Mouse (Mus musculus) regulatory T cell (primary cell): ENCODE measurements around the gene Pip4k2a.

Experiments
- in situ Hi-C: fragments of 300-600 bp; cut with MboI, MseI; formaldehyde crosslinking; loops from one replicate; pipeline ENCODE4 v1.15.1; 2025; ENCODE audit warnings: high pct_unique_total_duplicates

The Pip4k2a gene

GRCm38 (mm10) chr2:18982581-18982980 lies 15.3 kb downstream of the Pip4k2a start:
- in situ Hi-C loops, result no loop called here

DNA sequence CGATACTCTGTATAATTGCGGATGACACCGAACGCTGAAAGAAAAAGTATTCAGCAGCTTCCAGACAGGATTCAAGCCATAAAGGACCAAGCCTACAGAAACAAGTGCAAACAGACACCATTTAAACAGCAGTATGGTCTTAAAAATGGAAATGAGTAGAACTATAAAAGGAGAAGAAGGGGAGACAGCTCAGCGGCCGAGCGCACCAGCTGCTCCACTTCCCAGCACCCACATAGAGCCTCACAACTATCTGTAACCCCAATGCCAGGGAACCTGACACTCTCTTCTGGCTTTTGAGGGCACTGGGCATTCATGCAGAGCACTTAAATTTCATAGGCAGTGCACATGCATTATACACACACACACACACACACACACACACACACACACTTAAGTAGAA lies 18.3 kb downstream of the Pip4k2a start:
- in situ Hi-C loops, result loop anchor here (10.0 kb wide), 2 partner anchors 55 to 1585 kb away; no protein-coding TSS in a partner anchor

DNA sequence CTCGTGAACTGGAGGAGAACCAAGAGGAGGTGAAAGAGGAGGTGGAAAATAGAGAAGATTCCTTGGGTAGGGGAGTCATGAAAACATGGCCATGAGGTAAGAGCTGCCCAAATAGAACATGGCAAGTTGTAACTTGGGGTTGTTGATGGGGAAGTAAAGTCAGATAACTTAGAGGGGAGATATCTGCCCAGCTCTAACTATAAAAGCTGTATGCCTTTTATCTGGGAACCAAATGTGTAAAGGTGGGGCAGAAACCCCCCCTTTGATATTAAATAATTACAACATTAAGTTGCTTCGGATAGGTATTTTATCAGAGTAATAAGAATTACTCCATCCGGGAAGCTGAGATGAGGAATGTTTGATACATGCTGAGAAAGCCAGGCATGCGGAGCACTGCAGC lies 18.9 kb downstream of the Pip4k2a start:
- in situ Hi-C loops, result loop anchor here (10.0 kb wide), 2 partner anchors 54 to 1584 kb away; no protein-coding TSS in a partner anchor

DNA sequence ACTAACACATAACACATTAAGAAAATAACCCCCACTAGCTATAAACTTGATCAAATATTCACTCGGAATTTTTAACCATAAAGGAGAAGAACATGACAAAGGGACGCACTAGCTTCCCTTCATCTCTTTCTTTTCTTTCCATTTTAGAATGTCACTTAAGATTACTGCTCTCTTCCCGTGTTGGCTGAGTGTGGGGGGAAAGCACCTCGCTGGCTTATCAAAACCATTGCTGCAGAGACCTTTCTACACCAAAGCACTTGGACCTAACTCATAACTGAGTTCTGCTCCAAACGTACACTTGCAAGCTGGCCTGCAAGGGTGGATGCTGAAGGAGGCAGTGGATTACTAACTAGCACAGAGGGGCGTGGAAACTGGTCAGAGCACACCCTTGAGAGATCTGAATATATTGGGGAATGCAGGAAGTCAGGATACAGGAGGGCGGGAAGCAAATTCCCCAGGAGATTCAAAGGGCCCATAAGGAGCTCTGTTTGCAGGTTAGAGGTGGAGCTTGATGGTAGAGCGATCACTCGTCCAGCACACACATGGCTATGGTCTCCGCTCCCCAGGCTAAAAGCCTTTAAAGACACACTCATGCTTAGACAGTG lies 20.6 kb downstream of the Pip4k2a start:
- in situ Hi-C loops, result loop anchor here (10.0 kb wide), 2 partner anchors 53 to 1583 kb away; no protein-coding TSS in a partner anchor

DNA sequence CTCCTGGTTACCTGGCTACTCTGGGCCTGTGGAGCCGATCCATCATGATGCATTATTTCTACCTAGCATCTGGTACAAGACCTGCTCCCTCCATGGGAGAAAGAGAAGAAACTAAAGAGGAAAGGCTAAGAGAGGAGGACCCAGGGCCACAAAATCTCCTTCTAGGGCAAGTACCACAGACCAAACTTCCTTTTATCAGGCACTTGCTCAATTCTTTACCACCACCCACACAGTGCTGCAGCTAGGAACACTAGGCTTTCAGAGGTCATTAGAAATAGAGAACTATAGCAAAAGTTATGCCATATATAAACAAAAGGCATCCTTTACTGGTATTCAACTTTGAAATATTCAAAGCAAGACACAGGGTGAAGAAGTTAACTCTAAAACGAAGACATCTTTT lies 21.8 kb downstream of the Pip4k2a start:
- in situ Hi-C loops, result loop anchor here (10.0 kb wide), 2 partner anchors 51 to 1581 kb away; no protein-coding TSS in a partner anchor

GRCm38 (mm10) chr2:18974882-18975645 lies 22.9 kb downstream of the Pip4k2a start:
- in situ Hi-C loops, result loop anchor here (10.0 kb wide), 2 partner anchors 50 to 1580 kb away; no protein-coding TSS in a partner anchor

- in situ Hi-C loops, result loop anchor here (10.0 kb wide), 2 partner anchors 47 to 1577 kb away; no protein-coding TSS in a partner anchor
Observed at GRCm38 (mm10) chr2:18971564-18971963, 26.4 kb downstream of the Pip4k2a start.

DNA sequence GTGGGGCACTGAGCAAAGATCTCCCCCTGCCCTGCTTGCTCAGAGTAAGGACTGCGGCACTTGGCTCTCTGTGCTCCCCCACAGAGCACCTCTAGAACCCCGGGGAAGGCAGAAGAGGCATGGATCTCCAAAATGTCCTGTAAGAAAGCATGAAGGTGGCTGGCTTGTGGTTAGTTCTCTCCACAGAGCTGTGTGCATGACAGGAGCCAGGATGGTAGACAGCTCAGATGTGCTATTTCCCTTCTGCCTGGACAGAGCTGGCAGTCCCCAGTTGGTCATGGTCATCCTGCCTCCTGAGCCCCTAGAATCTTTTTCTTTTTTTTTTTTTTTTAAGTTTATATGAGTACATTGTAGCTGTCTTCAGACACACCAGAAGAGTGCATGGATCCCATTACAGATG lies 27.5 kb downstream of the Pip4k2a start:
- in situ Hi-C loops, result loop anchor here (10.0 kb wide), 2 partner anchors 46 to 1576 kb away; no protein-coding TSS in a partner anchor

- in situ Hi-C loops, result no loop called here
Observed at GRCm38 (mm10) chr2:18969066-18969681, 28.8 kb downstream of the Pip4k2a start.

GRCm38 (mm10) chr2:18967451-18968063 lies 30.4 kb downstream of the Pip4k2a start:
- in situ Hi-C loops, result no loop called here

DNA sequence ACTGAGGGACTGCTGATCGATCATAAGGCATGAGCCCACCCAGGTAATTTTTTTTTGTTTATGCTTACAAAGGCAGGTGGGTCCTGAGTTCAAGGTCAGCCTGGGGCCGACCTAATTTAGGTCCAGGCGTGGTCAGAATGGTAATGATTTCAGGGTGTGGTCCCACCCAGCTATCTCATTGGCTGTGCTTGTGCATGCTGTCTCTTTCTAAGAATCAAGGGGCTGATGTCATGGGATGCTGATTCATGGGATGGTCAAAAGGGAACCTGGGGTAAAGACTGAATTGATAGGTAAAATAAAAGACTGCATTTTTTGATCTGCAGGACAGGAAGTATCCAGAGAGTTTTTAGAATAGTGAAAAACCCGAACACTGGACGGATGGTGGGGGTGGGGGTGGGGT lies 31.4 kb downstream of the Pip4k2a start:
- in situ Hi-C loops, result no loop called here

- in situ Hi-C loops, result no loop called here
Observed at GRCm38 (mm10) chr2:18965950-18966349, 32.0 kb downstream of the Pip4k2a start.

DNA sequence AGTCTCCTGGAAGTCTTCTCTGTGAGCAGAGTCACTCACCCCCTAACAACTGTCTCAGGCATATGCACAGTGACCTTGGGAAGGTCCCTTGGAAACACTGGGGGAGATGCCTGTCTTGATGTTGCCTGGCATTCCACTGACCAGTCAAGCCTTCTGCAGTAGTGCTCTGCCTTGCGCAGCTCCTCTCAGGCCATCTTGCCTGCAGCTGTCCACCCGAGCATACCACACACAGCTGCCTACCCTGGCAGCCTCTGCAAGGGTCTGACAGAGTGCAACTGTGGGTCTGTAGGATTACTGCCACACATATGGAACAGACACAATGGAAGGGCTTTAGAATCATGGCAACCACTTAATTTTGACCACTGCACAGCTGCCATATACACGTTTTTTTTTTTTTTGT lies 32.8 kb downstream of the Pip4k2a start:
- in situ Hi-C loops, result no loop called here

DNA sequence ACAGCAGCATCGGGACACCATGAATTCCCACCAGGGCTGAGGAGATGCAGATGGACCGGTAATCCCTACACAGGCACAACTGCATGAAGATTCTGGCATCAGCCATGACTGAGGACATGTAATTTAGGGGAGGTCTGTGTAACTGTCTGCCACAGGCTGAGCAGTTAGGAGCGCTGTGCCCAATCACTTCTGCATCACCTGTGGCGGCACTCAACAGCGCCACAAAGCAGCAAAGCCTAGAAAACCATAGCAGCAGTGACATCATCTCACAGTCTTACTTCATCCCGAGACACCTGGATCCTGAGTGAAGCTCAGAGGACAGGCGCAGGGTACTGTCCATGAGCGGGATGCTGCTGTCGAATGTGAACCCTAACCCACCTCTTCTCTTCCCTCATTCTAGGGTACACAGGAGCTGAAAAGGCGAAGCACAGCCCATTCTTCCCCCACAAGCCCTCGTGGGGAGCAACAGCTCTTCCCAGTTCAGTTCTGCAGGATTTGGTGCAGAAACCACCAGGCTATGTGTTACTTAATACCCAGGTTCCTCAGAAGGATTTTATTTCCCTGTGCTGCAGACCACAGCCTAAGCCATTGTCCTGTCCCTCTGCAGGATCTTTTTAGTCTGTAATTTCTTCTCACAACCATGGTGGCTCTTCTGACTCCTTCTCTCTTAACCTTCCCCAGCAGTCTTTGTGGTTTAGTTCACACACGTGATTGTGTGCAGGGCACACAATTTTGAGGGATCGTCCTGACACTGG lies 34.5 kb downstream of the Pip4k2a start:
- in situ Hi-C loops, result no loop called here

- in situ Hi-C loops, result no loop called here
Observed at GRCm38 (mm10) chr2:18962502-18962901, 35.4 kb downstream of the Pip4k2a start.

GRCm38 (mm10) chr2:18960376-18960973 lies 37.5 kb downstream of the Pip4k2a start:
- in situ Hi-C loops, result no loop called here

GRCm38 (mm10) chr2:18959558-18959957 lies 38.4 kb downstream of the Pip4k2a start:
- in situ Hi-C loops, result no loop called here

- in situ Hi-C loops, result no loop called here
Observed at GRCm38 (mm10) chr2:18959008-18959407, 38.9 kb downstream of the Pip4k2a start.

DNA sequence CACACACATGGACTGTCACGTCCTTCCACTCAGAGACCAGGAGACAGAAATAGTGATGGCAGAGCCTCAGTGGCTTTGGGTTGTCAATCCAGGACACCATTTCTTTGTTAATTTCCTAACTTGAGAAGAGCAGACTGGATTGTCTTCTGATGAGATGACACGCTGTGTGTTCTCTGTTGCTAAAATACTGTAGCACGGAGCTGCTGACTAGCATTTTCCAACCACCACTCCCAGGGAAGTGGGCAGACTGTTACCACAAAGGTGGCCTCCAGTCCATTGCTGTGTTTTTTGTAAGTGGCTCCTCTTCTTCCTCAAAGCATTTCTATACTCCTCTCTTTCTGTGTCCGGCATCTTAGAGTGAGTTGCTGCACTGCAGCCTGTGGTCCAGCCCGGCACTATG lies 39.4 kb downstream of the Pip4k2a start:
- in situ Hi-C loops, result no loop called here

DNA sequence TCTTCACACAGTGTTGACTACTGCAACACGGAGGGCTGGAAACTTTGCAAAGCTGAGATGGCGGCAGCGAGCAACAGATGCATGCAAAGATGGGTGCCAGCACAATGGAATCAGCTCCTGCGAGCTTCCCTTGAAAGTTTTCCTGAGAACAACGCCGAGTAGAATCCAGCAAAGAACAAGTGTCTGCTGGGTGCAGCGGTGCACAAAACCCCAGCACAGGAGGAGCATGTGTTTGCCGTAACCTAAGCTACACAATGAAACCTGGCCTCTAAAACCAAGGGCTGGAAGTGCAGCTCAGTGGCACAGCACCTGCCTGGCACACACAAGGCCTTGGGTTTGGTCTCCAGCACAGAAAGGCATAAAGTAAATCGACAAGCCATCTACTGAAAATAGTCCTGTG lies 39.9 kb downstream of the Pip4k2a start:
- in situ Hi-C loops, result no loop called here

GRCm38 (mm10) chr2:18957459-18957858 lies 40.5 kb downstream of the Pip4k2a start:
- in situ Hi-C loops, result no loop called here
